Mouse (Mus musculus) liver, postnatal 0 days (tissue): ENCODE data around the gene Exd2. TPM values are rescaled to one million over a fixed set of nuclear protein-coding genes. Genes with fewer than 3 reads are reported as not detected.

ENCODE experiments used
- ATAC-seq: fragments of 200-750 bp; cut with Nextera tagmentation; 2 replicates; pipeline ENCODE4 v1.8.0; 2017; ENCODE audit warnings: mild to moderate bottlenecking, moderate library complexity
- DNase-seq: peaks from one replicate; pipeline ENCODE4 v3.0.0-alpha.2; 2016
- H3K27ac ChIP-seq: fragments of 300-500 bp; sonication (generic); 2 replicates; pipeline ENCODE4 v1.5.1; 2014; ENCODE audit warnings: antibody characterized with exemption, moderate library complexity, mild to moderate bottlenecking, low read depth
- H3K27me3 ChIP-seq: fragments of 300-500 bp; sonication (generic); 2 replicates; pipeline ENCODE4 v1.6.1; 2014; ENCODE audit warnings: low read length, control low read depth, mixed read lengths; ENCODE audit not compliant: insufficient read depth
- H3K36me3 ChIP-seq: fragments of 300-500 bp; sonication (generic); replicated peaks from 2 replicates; pipeline ENCODE4 v1.6.1; 2014; ENCODE audit warnings: mild to moderate bottlenecking, control low read depth, low read length, moderate library complexity, mixed read lengths; ENCODE audit not compliant: insufficient read depth
- H3K4me1 ChIP-seq: fragments of 300-500 bp; sonication (generic); 2 replicates; pipeline ENCODE4 v1.6.1; 2014; ENCODE audit warnings: antibody characterized with exemption, mild to moderate bottlenecking, control low read depth; ENCODE audit not compliant: insufficient read depth
- H3K4me2 ChIP-seq: fragments of 300-500 bp; sonication (generic); 2 replicates; pipeline ENCODE4 v1.6.1; 2014; ENCODE audit warnings: low read depth, mild to moderate bottlenecking, low read length, moderate library complexity, mixed read lengths
- H3K4me3 ChIP-seq: fragments of 300-500 bp; sonication (generic); 2 replicates; pipeline ENCODE4 v1.5.1; 2014; ENCODE audit warnings: low read depth, low read length
- H3K9ac ChIP-seq: fragments of 300-500 bp; sonication (generic); replicated peaks from 2 replicates; pipeline ENCODE4 v1.6.1; 2014; ENCODE audit warnings: mild to moderate bottlenecking, moderate library complexity
- H3K9me3 ChIP-seq: fragments of 300-500 bp; sonication (generic); 2 replicates; pipeline ENCODE4 v1.6.1; 2016; ENCODE audit warnings: mild to moderate bottlenecking, control low read depth, low read length, mixed read lengths
- CTCF ChIP-seq: sonication (generic); IDR thresholded peaks from 2 replicates; pipeline ENCODE4 v1.5.1; 2016; ENCODE audit warnings: antibody characterized with exemption, low read depth
- EP300 ChIP-seq: IDR thresholded peaks from 2 replicates; pipeline ENCODE4 v1.6.1; 2016; ENCODE audit warnings: antibody characterized with exemption, low read depth, mild to moderate bottlenecking
- WGBS: fragments of 180-500 bp; shearing (Covaris S2); extraction: QIAGEN DNeasy Blood & Tissue Kit; methylation state at CpG from one replicate; pipeline ENCODE4 v1.1.7; 2014; ENCODE audit not compliant: insufficient replicate concordance; 5-methylcytosine and 5-hydroxymethylcytosine counted together
- polyA plus RNA-seq: library from polyadenylated mRNA; unstranded; fragments of >200 nt; fragmentation: Nextera tagmentation; extraction: Ambion mirVana; gene quantifications from 2 replicates; pipeline ENCODE4 v1.2.1, GENCODE M21; 2015

Gene Exd2
- 3.4 and 3.6 TPM in 2 replicates for polyA plus RNA-seq

- no peaks in the 10 kb centered on the region for H3K27me3 ChIP-seq
- H3K4me2 ChIP-seq = peak within 1 kb of the TSS; percentile 83
- ATAC-seq = peak; percentile 99
- H3K27ac ChIP-seq = peak within 1 kb of the TSS; percentile 77
- WGBS = under 1% methylated on average over 40 of the region's 45 CpGs
- H3K9ac ChIP-seq = peak within 1 kb of the TSS; percentile 71
- no peaks in the 10 kb centered on the region for H3K9me3 ChIP-seq
- H3K4me1 ChIP-seq = no peaks in the 10 kb centered on the region
- H3K4me3 ChIP-seq = peak within 1 kb of the TSS; percentile 73
- peak; percentile 51; the same call in 1 of the 2 replicates for TF ChIP-seq EP300
- TF ChIP-seq CTCF = no peak
- peak; percentile 90 for DNase-seq
- no peaks in the 10 kb centered on the region for H3K36me3 ChIP-seq
Measured at GRCm38 (mm10) chr12:80462942-80463651, at the start of gene Exd2. Gene Exd2, plus strand, starts transcription at chr12:80463095.

- Histone ChIP-seq H3K4me1 (no peaks in the 10 kb centered on the region), H3K4me3 (no peak overlapping the region), H3K4me2 (no peak overlapping the region), H3K9me3 (peaks cover 13% of the 10 kb centered on the region), H3K36me3 (peaks cover 14% of the 10 kb centered on the region), H3K27me3 (no peaks in the 10 kb centered on the region), H3K27ac (no peak overlapping the region), H3K9ac (no peak overlapping the region)
- DNase-seq (no peak), ATAC-seq (no peak)
- TF ChIP-seq CTCF (no peak), EP300 (no peak)
- 86% methylated on average over 2 of the region's 2 CpGs for WGBS
Measured at GRCm38 (mm10) chr12:80415100-80415499, 47.8 kb upstream of the Exd2 start.

- Histone ChIP-seq H3K36me3 (peaks cover 7% of the 10 kb centered on the region), H3K9me3 (no peaks in the 10 kb centered on the region), H3K4me1 (no peaks in the 10 kb centered on the region; the same call in 1 of the 2 replicates), H3K4me2 (no peak overlapping the region), H3K27me3 (no peaks in the 10 kb centered on the region), H3K4me3 (no peak overlapping the region), H3K9ac (no peak overlapping the region), H3K27ac (no peak overlapping the region)
- no peak for DNase-seq
- 78% methylated on average over 3 of the region's 3 CpGs for WGBS
- TF ChIP-seq EP300 (no peak), CTCF (no peak)
- ATAC-seq = no peak
Measured at GRCm38 (mm10) chr12:80427683-80428082, 35.2 kb upstream of the Exd2 start.

GRCm38 (mm10) chr12:80433266-80433665 is 29.6 kb upstream of the Exd2 start:
- no peaks in the 10 kb centered on the region; the same call in 1 of the 2 replicates for H3K36me3 ChIP-seq

GRCm38 (mm10) chr12:80434601-80434960 is 28.3 kb upstream of the Exd2 start:
- ATAC-seq (no peak), DNase-seq (no peak)
- Histone ChIP-seq H3K9ac (peak overlapping the region; percentile 89), H3K27me3 (no peaks in the 10 kb centered on the region), H3K9me3 (no peaks in the 10 kb centered on the region), H3K27ac (peak overlapping the region; percentile 95), H3K4me3 (peak overlapping the region; percentile 86), H3K4me1 (peaks cover 18% of the 10 kb centered on the region), H3K4me2 (peak overlapping the region; percentile 94), H3K36me3 (no peaks in the 10 kb centered on the region; the same call in 1 of the 2 replicates)
- no peak for TF ChIP-seq EP300
- TF ChIP-seq CTCF = no peak
- 8% methylated on average over 7 of the region's 10 CpGs for WGBS

More at GRCm38 (mm10) chr12:80433266-80433665, 29.6 kb upstream of the Exd2 start:
- no peak for ATAC-seq
- DNase-seq = no peak
- H3K4me3 ChIP-seq = no peak overlapping the region
- H3K9ac ChIP-seq = no peak overlapping the region
- no peak overlapping the region for H3K4me2 ChIP-seq
- TF ChIP-seq CTCF (no peak), EP300 (no peak)
- no peaks in the 10 kb centered on the region for H3K9me3 ChIP-seq
- WGBS = 57% methylated on average over 4 of the region's 4 CpGs
- no peaks in the 10 kb centered on the region for H3K27me3 ChIP-seq
- peaks cover 18% of the 10 kb centered on the region for H3K4me1 ChIP-seq
- H3K27ac ChIP-seq = 0 out of 2 replicates have a peak overlapping the region, but pooled peaks have one; percentile 3

GRCm38 (mm10) chr12:80434961-80435691 is 27.8 kb upstream of the Exd2 start:
- peaks cover 18% of the 10 kb centered on the region for H3K4me1 ChIP-seq
- under 1% methylated on average over 40 of the region's 64 CpGs for WGBS
- H3K9ac ChIP-seq = peak overlapping the region; percentile 89
- TF ChIP-seq CTCF = no peak
- no peak for TF ChIP-seq EP300
- peak overlapping the region; percentile 94 for H3K4me2 ChIP-seq
- H3K4me3 ChIP-seq = peak overlapping the region; percentile 86
- H3K27me3 ChIP-seq = no peaks in the 10 kb centered on the region
- H3K36me3 ChIP-seq = no peaks in the 10 kb centered on the region; the same call in 1 of the 2 replicates
- ATAC-seq (peak; percentile 86), DNase-seq (peak; percentile 84)
- no peaks in the 10 kb centered on the region for H3K9me3 ChIP-seq
- H3K27ac ChIP-seq = peak overlapping the region; percentile 95
